Mouse (Mus musculus) ES-E14 (cell line): ENCODE results near the gene Gstt3.

ENCODE experiments used
- CHD2 ChIP-seq: IDR thresholded peaks from 2 replicates; pipeline ENCODE4 v1.6.1; 2014; ENCODE audit warnings: mild to moderate bottlenecking, low read depth, low read length, inconsistent platforms
- HCFC1 ChIP-seq: IDR thresholded peaks from 2 replicates; pipeline ENCODE4 v1.6.1; 2012; ENCODE audit warnings: low read length, inconsistent platforms, borderline replicate concordance; ENCODE audit not compliant: insufficient read depth
- ZC3H11A ChIP-seq: IDR thresholded peaks from 2 replicates; pipeline ENCODE4 v1.6.1; 2012; ENCODE audit warnings: low read depth, mild to moderate bottlenecking, inconsistent platforms, low read length, borderline replicate concordance
- ZNF384 ChIP-seq: IDR thresholded peaks from 2 replicates; pipeline ENCODE4 v1.6.1; 2012; ENCODE audit warnings: low read depth, low read length, inconsistent platforms

DNA sequence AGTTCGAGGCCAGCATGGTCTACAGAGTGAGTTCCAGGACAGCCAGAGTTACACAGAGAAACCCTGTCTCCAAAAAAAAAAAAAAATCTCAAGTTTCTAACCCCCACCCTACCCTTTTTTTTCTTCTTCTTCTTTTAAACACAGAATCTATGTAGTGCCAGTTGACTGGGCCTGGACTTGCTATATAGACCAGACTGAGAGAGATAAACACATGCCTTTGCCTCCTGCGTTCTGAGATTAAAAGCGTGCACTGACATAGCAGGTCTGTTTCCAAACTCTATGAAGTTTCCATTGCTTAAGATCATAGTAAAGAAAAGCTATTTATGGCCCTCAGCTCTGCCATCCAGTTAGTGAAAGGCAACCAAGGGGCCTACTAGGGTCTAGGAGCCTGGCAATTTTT, 18.8 kb downstream of the Gstt3 start:
- TF ChIP-seq CHD2 (no peak), HCFC1 (no peak), ZNF384 (no peak), ZC3H11A (no peak)
